Mouse (Mus musculus) bone marrow macrophage, adult 2 months (primary cell): Measurements from ENCODE around the gene Unc5cl.

Experiments used
- CTCF ChIP-seq: IDR thresholded peaks from 2 replicates; pipeline ENCODE4 v1.5.1; 2012; ENCODE audit warnings: low read depth, mild to moderate bottlenecking, low read length, moderate library complexity
- POLR2A ChIP-seq: IDR thresholded peaks from 2 replicates; pipeline ENCODE4 v1.6.1; 2012; ENCODE audit warnings: mild to moderate bottlenecking, low read depth, low read length, borderline replicate concordance

GRCm38 (mm10) chr17:48457971-48458653 is 3.4 kb downstream of the Unc5cl start:
- no peak for TF ChIP-seq POLR2A
- TF ChIP-seq CTCF: no peak
